Mouse (Mus musculus) spleen, adult 18-20 months (tissue): ENCODE data around the gene Golph3l.
"Not testable (repeated sequence)": the region's sequence is repeated elsewhere in the genome, so short reads cannot be mapped to it uniquely, and the experiment has no call there.

Experiments
- DNase-seq, 2 experiments: peaks; one replicate each; pipeline ENCODE4 v3.0.0; 2022; ENCODE audit warnings: mixed read lengths in 2 of 2

Gene Golph3l

GRCm38 (mm10) chr3:95588604-95589086 lies at the start of gene Golph3l:
TSS of gene Golph3l (plus strand) at chr3:95588934.
- peak; percentile 82 for DNase-seq

DNA sequence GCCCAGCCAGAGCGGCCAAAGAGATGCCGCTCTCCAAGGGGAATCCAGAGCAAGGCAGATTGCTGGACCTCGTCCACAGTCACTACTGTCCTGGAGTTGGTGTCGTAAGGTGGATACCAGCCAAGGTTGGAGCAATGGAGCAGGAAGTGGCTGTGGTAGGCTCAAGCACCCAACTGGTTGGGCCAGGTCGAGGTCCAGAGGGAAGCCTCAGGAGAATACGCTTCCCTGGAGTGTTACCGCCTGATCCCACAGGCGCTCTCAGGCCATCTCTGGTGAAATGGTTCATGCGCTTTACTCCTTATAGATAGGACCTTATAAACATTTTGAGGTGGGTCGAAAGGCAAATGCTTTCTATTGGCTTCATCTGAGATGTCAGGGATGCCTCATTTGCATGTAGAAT lies 49.8 kb upstream of the Golph3l start:
- DNase-seq: no peak

DNA sequence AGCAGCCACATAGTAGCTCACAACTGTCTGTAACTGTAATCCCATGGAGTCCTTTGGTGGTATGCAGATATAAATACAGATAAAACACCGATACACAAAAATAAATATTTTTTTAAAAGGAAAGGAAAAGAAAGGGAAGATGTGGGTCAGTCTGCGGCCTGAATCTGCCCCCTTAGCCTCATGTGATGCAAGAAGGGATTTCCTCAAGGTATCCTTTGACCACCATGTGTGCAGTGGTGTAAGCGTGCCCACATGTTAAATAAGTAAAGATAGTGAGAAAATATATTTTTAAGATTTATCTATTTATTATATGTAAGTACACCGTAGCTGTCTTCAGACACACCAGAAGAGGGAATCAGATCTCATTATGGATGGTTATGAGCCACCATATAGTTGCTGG lies 48.9 kb upstream of the Golph3l start:
- DNase-seq: no peak

DNA sequence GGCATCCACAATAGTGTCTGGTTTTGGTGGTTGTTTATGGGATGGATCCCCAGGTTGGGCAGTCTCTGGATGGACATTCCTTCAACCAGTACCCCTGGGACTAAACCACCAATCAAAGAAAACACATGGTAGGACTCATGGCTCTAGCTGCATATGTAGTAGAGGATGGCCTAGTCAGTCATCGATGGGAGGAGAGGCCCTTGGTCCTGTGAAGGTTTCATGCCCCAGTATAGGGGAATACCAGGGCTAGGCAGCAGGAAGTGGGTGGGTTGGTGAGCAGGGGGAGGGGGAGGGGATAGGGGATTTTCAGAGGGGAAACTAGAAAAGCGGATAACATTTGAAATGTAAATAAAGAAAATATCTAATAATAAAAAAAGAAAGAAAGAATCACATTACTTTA lies 47.5 kb upstream of the Golph3l start:
- DNase-seq: peak in 1 of 2 experiments; percentile 30

GRCm38 (mm10) chr3:95542171-95542570 lies 46.6 kb upstream of the Golph3l start:
- DNase-seq: no peak

GRCm38 (mm10) chr3:95542981-95543380 lies 45.8 kb upstream of the Golph3l start:
- DNase-seq: no peak

DNA sequence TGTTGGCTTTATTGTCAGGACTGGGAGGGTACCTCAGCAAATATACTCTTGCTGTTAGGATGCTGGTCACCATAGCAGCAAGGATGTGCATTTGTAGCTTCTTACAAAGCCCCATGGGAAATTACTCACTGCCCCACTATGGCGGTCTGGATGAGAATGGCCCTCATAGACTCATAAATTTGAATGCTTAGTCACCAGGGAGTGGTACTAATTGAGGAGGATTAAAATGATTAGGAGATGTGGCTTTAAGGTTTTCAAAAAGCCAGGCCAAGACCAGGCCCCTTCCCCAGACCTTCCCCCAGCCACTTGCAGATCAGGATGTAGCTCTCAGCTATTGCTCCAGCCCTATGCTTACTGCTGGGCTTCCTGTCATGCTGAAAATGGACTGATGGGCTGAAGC lies 38.6 kb upstream of the Golph3l start:
- no peak for DNase-seq

DNA sequence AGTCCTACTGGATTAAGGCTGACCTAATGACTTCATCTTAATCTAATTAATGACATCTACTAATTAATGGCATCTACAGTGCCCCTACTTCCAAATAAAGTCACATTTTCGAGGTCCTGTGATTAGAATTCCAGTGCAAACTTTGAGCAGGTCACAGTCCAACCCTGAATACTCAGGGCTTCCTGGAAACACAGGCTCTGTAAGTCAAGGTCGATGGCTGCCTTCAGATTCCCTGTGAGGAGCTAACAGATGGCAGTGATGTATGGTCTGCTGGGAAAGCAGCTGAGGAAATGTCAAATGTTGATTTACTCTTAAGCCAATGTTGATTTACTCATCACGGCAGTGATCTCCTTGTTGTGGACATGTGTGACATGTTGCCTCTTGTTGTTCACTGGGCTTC lies 34.7 kb upstream of the Golph3l start:
- no peak for DNase-seq

DNA sequence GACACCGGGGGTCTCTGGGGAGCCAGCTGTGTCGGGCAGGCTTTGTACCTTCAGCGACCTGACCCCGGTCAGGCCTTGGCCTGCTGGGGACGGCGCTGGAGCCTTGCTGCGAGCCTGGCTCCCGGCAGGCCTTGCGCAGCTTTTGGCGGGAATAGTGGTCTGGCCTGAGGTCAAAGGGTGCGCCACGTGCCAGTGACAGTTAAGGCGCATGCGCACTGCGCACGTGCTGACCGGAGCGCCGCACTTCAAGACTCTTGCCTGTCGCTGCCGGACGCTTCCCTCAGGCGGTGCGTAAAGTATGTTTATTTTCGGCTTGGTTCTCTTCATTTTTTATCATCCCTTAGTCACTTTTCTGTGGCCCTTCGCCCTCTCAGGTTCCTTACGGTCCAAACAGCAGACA lies 29.3 kb upstream of the Golph3l start, which contains the start of gene Hormad1:
Gene Hormad1, plus strand, starts transcription at position 241 of the 400 bp plus-strand sequence.
- no peak for DNase-seq

- DNase-seq: no peak
Measured at GRCm38 (mm10) chr3:95560738-95561137, 28.0 kb upstream of the Golph3l start.

- no peak for DNase-seq
Measured at GRCm38 (mm10) chr3:95561826-95562225, 26.9 kb upstream of the Golph3l start.

GRCm38 (mm10) chr3:95569585-95569984 lies 19.1 kb upstream of the Golph3l start:
- DNase-seq: no peak

DNA sequence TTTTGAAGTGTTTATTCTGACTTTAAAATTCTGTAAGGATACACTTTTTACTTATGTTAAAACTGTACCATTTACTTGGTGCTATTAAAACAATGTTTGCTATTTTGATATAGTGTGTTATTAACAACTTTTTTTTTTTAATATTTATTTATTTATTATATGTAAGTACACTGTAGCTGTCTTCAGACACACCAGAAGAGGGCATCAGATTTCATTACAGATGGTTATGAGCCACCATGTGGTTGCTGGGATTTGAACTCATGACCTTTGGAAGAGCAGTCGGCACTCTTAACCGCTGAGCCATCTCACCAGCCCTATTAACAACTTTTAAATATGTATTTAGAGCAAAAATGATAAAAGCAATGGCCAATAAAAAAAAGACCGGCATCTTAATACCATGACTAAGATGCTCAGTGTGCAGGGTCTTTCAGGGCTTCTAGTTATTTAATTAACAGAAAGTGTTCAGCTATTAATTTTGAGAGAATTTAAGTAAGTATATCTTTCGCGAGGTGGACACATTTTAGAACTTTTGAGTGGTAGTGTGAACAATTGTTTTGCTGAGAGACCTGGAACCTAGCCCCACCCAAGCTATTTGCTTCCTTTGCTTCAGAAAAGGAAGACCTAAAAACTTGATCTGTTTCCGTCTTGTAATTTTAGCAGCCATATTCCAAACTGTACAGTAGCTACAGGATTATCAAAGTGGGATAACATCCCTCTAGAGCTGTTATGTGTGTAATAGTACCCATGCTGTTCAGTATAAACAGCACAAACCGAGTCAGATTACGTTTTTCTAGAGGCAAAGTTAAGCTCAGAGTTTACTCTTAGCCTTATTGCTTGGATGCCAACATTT lies 755 bp upstream of the Golph3l start:
- no peak for DNase-seq

GRCm38 (mm10) chr3:95598734-95599133 lies 10.0 kb downstream of the Golph3l start:
- no peak for DNase-seq

DNA sequence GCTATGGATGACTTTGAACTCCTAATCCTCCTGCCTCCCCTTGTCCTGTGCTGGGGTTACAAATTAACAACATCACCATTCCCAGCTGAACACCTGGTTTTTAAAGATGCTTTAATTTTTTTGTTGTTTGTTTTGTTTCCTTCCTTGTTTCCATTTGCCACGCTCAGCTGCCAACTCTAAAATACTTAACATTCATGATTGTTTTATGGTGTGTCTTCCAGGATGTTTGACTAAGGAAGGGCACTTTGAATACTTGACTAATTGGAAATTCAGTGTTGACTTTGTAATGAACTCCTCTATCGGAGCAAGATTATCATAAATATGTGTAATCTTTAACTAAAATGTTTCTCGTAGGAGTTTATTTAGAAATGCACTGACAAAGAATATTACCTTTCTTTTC lies 12.6 kb downstream of the Golph3l start:
- no peak for DNase-seq

GRCm38 (mm10) chr3:95606096-95606495 lies 17.4 kb downstream of the Golph3l start:
- DNase-seq: no peak

GRCm38 (mm10) chr3:95609195-95609594 lies 20.5 kb downstream of the Golph3l start:
- DNase-seq: no peak

GRCm38 (mm10) chr3:95613996-95614395 lies 25.3 kb downstream of the Golph3l start:
- DNase-seq: no peak

- no peak for DNase-seq
Measured at GRCm38 (mm10) chr3:95618511-95618910, 29.8 kb downstream of the Golph3l start.

GRCm38 (mm10) chr3:95621241-95621640 lies 32.5 kb downstream of the Golph3l start:
- no peak for DNase-seq

GRCm38 (mm10) chr3:95622421-95622820 lies 33.7 kb downstream of the Golph3l start:
- DNase-seq: not testable (repeated sequence)

- DNase-seq: no peak
Measured at GRCm38 (mm10) chr3:95623551-95623950, 34.8 kb downstream of the Golph3l start.

DNA sequence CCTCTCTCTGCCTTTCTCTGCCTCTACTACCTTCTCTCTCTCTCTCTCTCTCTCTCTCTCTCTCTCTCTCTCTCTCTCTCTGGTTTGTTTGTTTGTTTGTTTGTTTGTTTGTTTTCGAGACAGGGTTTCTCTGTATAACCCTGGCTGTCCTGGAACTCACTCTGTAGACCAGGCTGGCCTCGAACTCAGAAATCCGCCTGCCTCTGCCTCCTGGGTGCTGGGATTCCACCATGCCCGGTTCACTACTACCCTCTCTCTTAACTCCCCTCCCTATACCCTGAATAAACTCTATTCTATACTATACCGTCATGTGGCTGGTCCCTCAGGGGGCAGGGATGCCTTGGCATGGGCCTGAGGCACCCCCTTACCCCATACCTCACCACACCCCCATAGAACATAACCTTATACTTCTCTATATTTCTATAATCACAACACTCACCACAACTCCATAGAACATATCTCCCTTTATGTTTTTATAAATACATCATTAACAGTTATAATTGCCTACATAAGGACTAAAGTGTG lies 35.3 kb downstream of the Golph3l start:
- DNase-seq: not testable (repeated sequence)
